Mouse (Mus musculus) adrenal gland, adult 18-20 months (tissue): Measurements from ENCODE around the gene Prkar2b. TPM values are rescaled to one million over a fixed set of nuclear protein-coding genes. Genes with fewer than 3 reads are reported as not detected.

Experiments used
- DNase-seq, 2 experiments: peaks; one replicate each; pipeline ENCODE4 v3.0.0; 2021 to 2022; ENCODE audit warnings: low spot score in 2 of 2
- total RNA-seq, 2 experiments: library from RNA; stranded (reverse); gene quantifications; 1 replicate in 1 of 2; 2 replicates in 1 of 2; pipeline ENCODE4 v1.2.3; 2021

Gene Prkar2b
- total RNA-seq, 2 experiments from 2014 or later = 364 to 573 TPM

GRCm38 (mm10) chr12:32060247-32061089 is 628 bp downstream of the Prkar2b start:
- no peak for DNase-seq

- peak in 1 of 2 experiments; percentile 30 for DNase-seq
Measured at GRCm38 (mm10) chr12:32059707-32060106, 1.4 kb downstream of the Prkar2b start.

GRCm38 (mm10) chr12:32059135-32059534 is 2.0 kb downstream of the Prkar2b start:
- no peak for DNase-seq

- DNase-seq = no peak
Measured at GRCm38 (mm10) chr12:32057461-32058199, 3.5 kb downstream of the Prkar2b start.

GRCm38 (mm10) chr12:32055797-32056196 is 5.3 kb downstream of the Prkar2b start:
- DNase-seq = no peak

- no peak for DNase-seq
Measured at GRCm38 (mm10) chr12:32054476-32055166, 6.5 kb downstream of the Prkar2b start.

- no peak for DNase-seq
Measured at GRCm38 (mm10) chr12:32053637-32054366, 7.3 kb downstream of the Prkar2b start.

- no peak for DNase-seq
Measured at GRCm38 (mm10) chr12:32052882-32053281, 8.2 kb downstream of the Prkar2b start.

GRCm38 (mm10) chr12:32050165-32050564 is 10.9 kb downstream of the Prkar2b start:
- DNase-seq = no peak

GRCm38 (mm10) chr12:32045566-32046330 is 15.3 kb downstream of the Prkar2b start:
- no peak for DNase-seq

- DNase-seq = no peak
Measured at GRCm38 (mm10) chr12:32044487-32045134, 16.5 kb downstream of the Prkar2b start.

GRCm38 (mm10) chr12:32033536-32033935 is 27.6 kb downstream of the Prkar2b start:
- DNase-seq = no peak

GRCm38 (mm10) chr12:32032917-32033316 is 28.2 kb downstream of the Prkar2b start:
- no peak for DNase-seq

- no peak for DNase-seq
Measured at GRCm38 (mm10) chr12:32018376-32018750, 42.7 kb downstream of the Prkar2b start.

GRCm38 (mm10) chr12:32017636-32018375 is 43.3 kb downstream of the Prkar2b start:
- no peak for DNase-seq

GRCm38 (mm10) chr12:32016472-32016871 is 44.6 kb downstream of the Prkar2b start:
- no peak for DNase-seq

GRCm38 (mm10) chr12:32015268-32015769 is 45.8 kb downstream of the Prkar2b start:
- DNase-seq = no peak

- no peak for DNase-seq
Measured at GRCm38 (mm10) chr12:32014811-32015210, 46.3 kb downstream of the Prkar2b start.

GRCm38 (mm10) chr12:32012169-32012568 is 48.9 kb downstream of the Prkar2b start:
- no peak for DNase-seq
